Mouse (Mus musculus): Measurements from ENCODE around the gene Zbtb9.

DNA sequence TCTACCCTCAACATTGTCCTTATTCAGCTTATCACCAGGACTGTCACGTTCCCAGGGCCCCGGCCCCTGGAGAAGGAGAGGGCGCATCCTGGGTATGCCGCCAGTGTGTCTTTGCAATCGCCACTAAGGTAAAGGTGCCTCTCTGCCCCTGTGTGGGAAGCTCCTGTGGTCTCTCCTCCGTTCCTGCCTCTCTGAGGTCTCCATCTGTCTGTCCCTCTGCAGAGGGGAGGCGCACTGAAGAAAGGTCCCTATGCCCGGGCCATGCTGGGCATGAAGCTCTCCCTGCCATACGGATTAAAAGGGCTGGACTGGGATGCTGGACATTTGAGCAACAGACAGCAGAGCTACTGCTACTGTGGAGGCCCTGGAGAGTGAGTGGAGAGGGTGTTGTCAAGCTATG lies 37.9 kb upstream of the Zbtb9 start:
- TF ChIP-seq CTCF (IDR thresholded peaks at IDR 0.05; ENCODE audit: control insufficient read depth, insufficient read depth, insufficient replicate concordance, low read depth, low read length): no peak
- no peak for TF ChIP-seq POLR2A (IDR thresholded peaks at IDR 0.05; ENCODE audit: control insufficient read depth, low read depth, low read length)
